Mouse (Mus musculus) heart, embryonic 16.5 days (tissue): ENCODE data around the gene Sgsm2. TPM values are rescaled to one million over a fixed set of nuclear protein-coding genes. Genes with fewer than 3 reads are reported as not detected.

Experiments
- ATAC-seq: fragments of 200-750 bp; cut with Nextera tagmentation; replicated peaks from 2 replicates; pipeline ENCODE4 v1.8.0; 2017; ENCODE audit warnings: moderate number of reproducible peaks; ENCODE audit not compliant: insufficient read depth, low FRiP score; ENCODE audit errors: extremely low read depth
- H3K27ac ChIP-seq: fragments of 300-500 bp; sonication (generic); 2 replicates; pipeline ENCODE4 v1.5.1; 2014; ENCODE audit warnings: mild to moderate bottlenecking, low read length, control low read depth, moderate library complexity
- H3K27me3 ChIP-seq: fragments of 300-500 bp; sonication (generic); 2 replicates; pipeline ENCODE4 v1.6.1; 2014; ENCODE audit warnings: low read length, mixed read lengths; ENCODE audit not compliant: control insufficient read depth, insufficient read depth
- H3K36me3 ChIP-seq: fragments of 300-500 bp; sonication (generic); 2 replicates; pipeline ENCODE4 v1.6.1; 2014; ENCODE audit not compliant: control insufficient read depth, insufficient read depth
- H3K4me1 ChIP-seq: fragments of 300-500 bp; sonication (generic); 2 replicates; pipeline ENCODE4 v1.6.1; 2014; ENCODE audit warnings: low read length, mixed read lengths; ENCODE audit not compliant: control insufficient read depth, insufficient read depth
- H3K4me2 ChIP-seq: fragments of 300-500 bp; sonication (generic); 2 replicates; pipeline ENCODE4 v1.6.1; 2014; ENCODE audit warnings: low read depth, mild to moderate bottlenecking, control low read depth, low read length
- H3K4me3 ChIP-seq: fragments of 300-500 bp; sonication (generic); 2 replicates; pipeline ENCODE4 v1.5.1; 2014; ENCODE audit warnings: mild to moderate bottlenecking, control low read depth, low read length
- H3K9ac ChIP-seq: fragments of 300-500 bp; sonication (generic); 2 replicates; pipeline ENCODE4 v1.6.1; 2014; ENCODE audit warnings: low read length, control low read depth
- H3K9me3 ChIP-seq: fragments of 300-500 bp; sonication (generic); replicated peaks from 2 replicates; pipeline ENCODE4 v1.6.1; 2016; ENCODE audit warnings: low read length; ENCODE audit not compliant: control insufficient read depth
- WGBS: fragments of 180-500 bp; shearing (Covaris S2); extraction: QIAGEN DNeasy Blood & Tissue Kit; methylation state at CpG from one replicate; pipeline ENCODE4 v1.1.7; 2014; 5-methylcytosine and 5-hydroxymethylcytosine counted together
- polyA plus RNA-seq: library from polyadenylated mRNA; unstranded; fragments of >200 nt; fragmentation: Nextera tagmentation; extraction: Ambion mirVana; gene quantifications from 2 replicates; pipeline ENCODE4 v1.2.1, GENCODE M21; 2015

Gene Sgsm2
- polyA plus RNA-seq, 1 experiment from 2014 or later, result 4.7 TPM

DNA sequence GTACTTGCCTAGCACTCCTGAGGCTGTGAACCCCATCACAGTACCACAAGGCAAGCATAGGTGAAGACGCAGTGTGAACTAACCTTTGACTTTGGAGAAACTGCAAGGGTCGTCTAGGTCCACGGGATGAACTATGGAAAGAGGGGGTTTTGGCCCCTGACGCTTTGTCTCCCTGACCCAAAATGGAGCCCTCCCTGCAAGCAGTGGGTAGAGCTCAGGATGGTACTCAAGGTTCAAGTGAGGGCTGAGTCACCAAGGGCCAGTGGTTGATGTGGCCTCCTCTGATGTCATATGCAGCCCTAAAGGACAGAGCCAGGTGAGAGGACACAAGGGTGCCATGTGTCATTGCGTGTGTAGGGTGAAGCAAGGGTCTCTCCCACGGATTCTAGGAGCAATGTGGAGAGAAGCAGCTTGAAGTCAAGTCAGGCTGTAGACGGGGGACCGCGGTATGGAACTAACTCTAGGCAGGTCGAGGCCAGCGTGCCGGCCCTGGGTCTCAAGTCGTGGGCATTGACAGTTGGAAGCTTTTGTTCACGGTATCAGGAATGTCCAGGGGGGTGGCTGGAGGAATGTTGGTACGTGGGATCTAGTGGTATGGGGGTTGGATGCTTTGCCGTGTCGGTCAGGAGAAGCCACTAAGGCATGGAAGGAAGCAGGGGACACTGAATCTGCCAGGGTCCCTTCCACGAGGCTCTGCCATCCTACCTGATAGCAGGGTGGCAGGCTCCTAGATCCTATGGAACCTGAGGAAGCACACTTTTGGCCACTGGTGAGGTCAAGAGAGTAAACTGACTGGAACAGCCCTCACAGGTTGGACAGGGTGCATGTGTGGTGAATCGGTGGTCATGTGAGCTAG is 56.8 kb downstream of the Sgsm2 start:
- no peak overlapping the region for H3K9ac ChIP-seq
- H3K27ac ChIP-seq, result no peak overlapping the region; the same call in 1 of the 2 replicates
- H3K4me1 ChIP-seq, result peaks cover 26% of the 10 kb centered on the region
- peaks cover 11% of the 10 kb centered on the region for H3K36me3 ChIP-seq
- ATAC-seq, result no peak
- H3K27me3 ChIP-seq, result no peaks in the 10 kb centered on the region
- H3K9me3 ChIP-seq, result no peaks in the 10 kb centered on the region
- WGBS, result 85% methylated on average over 19 of the region's 19 CpGs
- H3K4me3 ChIP-seq, result no peak overlapping the region
- no peak overlapping the region for H3K4me2 ChIP-seq

DNA sequence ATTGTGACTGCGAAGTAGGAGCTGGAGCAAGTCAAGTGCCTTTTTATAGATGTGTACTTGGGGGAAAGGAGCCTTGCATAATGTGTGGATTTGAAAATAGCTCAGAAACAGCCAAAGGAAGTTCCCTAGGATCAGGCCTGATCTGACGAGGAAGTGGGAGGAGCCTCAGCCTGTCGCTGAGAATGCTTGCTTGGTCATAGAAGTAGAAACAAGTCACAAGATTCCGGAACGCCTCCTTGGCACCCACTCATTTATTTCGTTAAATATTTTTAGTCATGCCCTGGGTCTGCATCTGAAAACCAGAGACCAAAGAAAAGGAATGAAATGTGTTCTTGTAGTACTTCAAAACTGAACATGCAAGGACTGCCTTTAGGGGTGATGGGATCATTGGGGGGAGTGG is 57.9 kb downstream of the Sgsm2 start:
- no peak for ATAC-seq
- H3K4me1 ChIP-seq, result peaks cover 37% of the 10 kb centered on the region

DNA sequence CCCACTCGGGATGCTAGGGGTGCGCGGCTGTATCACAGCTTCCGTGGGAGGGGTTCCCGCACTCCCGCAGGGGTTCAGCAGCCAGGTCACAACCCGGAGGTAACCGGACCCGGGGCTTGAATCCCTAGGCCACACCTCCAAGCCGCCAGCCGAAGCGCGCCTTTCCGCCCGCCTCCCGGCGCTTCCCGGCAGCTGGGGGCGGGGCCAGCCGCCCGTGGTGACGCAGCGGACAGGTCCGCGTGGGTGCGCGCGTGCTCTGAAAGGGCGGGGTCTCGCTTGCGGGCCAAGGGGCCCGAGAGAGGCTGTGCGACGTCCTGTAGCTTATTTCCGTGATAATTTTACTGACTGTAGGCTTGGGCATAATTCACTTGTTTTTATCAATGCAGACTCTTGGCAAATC is 58.4 kb downstream of the Sgsm2 start:
- Histone ChIP-seq H3K4me2 (peak overlapping the region; percentile 76), H3K27ac (peak overlapping the region; percentile 93), H3K9ac (peak overlapping the region; percentile 69), H3K27me3 (no peaks in the 10 kb centered on the region), H3K4me3 (peak overlapping the region; percentile 55), H3K4me1 (peaks cover 40% of the 10 kb centered on the region), H3K9me3 (no peaks in the 10 kb centered on the region), H3K36me3 (peaks cover 11% of the 10 kb centered on the region)
- ATAC-seq, result peak; percentile 80
- WGBS, result under 1% methylated on average over 35 of the region's 35 CpGs

More for the DNA sequence above, 57.9 kb downstream of the Sgsm2 start:
- H3K4me2 ChIP-seq, result peak overlapping the region; percentile 76
- no peaks in the 10 kb centered on the region for H3K27me3 ChIP-seq
- peak overlapping the region; percentile 69 for H3K9ac ChIP-seq
- H3K9me3 ChIP-seq, result no peaks in the 10 kb centered on the region
- H3K4me3 ChIP-seq, result peak overlapping the region; percentile 55
- 23% methylated on average over 6 of the region's 6 CpGs for WGBS
- peaks cover 11% of the 10 kb centered on the region for H3K36me3 ChIP-seq
- H3K27ac ChIP-seq, result peak overlapping the region; percentile 93

DNA sequence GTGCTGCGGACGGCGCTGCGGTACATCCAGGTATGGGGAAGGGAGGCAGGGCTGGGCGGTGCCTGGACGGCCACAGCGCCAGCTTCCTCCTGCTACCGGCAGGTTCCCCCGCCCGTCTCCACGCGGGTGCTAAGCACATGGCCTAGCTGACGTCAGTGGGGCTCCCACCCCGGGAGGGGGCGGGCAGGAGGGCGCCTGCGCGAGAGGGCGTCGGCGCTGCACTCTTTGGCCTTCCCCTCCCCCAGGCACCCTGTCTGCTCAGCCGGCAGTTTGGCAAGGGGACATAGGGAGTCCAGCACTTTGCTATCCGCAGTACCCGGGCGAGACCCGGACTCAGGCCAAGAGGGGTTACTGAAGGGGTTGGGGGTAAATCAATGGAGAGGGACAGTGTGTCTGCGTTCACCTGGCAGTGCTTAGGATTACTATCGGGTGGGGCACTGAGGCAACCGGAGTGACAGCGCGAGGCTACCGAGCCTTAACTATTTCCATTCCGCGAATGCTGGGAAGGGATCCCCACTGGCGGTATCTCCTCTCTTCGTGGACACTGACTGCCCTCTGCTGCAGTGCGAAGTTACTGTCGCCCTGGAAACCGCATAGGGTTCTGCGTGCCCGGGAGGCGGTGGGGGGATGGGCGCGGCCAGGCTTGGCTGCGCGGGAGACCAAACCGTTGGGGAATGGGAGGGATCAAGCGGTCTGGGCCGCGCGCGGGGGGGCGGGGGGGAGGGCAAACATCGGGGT is 59.0 kb downstream of the Sgsm2 start:
- ATAC-seq, result peak; percentile 80
- Histone ChIP-seq H3K4me2 (peak overlapping the region; percentile 76), H3K9ac (peak overlapping the region; percentile 69), H3K27ac (peak overlapping the region; percentile 93), H3K27me3 (no peaks in the 10 kb centered on the region), H3K4me3 (peak overlapping the region; percentile 55), H3K4me1 (peaks cover 40% of the 10 kb centered on the region), H3K36me3 (peaks cover 7% of the 10 kb centered on the region), H3K9me3 (no peaks in the 10 kb centered on the region)
- under 1% methylated on average over 54 of the region's 54 CpGs for WGBS

DNA sequence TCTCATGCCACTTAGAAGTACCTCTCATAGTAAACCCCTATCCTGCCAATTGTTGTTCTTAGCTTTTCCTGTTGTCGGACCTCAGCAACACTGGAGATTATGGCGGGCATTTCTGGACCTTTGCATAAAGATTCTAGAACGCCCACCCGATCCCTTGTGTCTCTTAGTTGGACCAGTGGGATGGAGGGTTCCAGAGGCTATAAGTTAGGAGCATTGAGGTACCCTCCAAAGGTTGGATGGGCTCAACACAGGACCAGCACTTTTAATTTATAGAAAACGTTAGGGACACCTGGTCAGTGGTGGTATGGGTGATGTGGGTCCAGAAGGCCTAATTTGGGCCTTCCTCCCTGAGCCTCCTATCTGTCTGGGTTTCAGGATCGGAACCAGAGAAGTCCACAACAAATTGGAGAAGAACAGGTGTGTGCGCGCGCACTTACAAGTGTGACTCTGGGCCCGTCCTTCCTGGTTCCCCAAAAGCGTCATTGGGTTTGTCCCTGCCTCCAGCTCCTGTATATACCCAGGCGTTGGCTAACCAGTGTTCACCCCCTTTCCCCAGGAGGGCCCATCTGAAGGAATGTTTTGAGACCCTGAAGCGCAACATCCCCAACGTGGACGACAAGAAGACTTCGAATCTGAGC is 59.7 kb downstream of the Sgsm2 start:
- ATAC-seq, result no peak
- H3K4me3 ChIP-seq, result peak overlapping the region; percentile 55
- 47% methylated on average over 16 of the region's 16 CpGs for WGBS
- peaks cover under 1% of the 10 kb centered on the region; the same call in 1 of the 2 replicates for H3K36me3 ChIP-seq
- H3K27ac ChIP-seq, result peak overlapping the region; percentile 93
- H3K27me3 ChIP-seq, result no peaks in the 10 kb centered on the region
- H3K9me3 ChIP-seq, result no peaks in the 10 kb centered on the region
- peak overlapping the region; percentile 76 for H3K4me2 ChIP-seq
- H3K4me1 ChIP-seq, result peaks cover 42% of the 10 kb centered on the region
- peak overlapping the region; percentile 69 for H3K9ac ChIP-seq

DNA sequence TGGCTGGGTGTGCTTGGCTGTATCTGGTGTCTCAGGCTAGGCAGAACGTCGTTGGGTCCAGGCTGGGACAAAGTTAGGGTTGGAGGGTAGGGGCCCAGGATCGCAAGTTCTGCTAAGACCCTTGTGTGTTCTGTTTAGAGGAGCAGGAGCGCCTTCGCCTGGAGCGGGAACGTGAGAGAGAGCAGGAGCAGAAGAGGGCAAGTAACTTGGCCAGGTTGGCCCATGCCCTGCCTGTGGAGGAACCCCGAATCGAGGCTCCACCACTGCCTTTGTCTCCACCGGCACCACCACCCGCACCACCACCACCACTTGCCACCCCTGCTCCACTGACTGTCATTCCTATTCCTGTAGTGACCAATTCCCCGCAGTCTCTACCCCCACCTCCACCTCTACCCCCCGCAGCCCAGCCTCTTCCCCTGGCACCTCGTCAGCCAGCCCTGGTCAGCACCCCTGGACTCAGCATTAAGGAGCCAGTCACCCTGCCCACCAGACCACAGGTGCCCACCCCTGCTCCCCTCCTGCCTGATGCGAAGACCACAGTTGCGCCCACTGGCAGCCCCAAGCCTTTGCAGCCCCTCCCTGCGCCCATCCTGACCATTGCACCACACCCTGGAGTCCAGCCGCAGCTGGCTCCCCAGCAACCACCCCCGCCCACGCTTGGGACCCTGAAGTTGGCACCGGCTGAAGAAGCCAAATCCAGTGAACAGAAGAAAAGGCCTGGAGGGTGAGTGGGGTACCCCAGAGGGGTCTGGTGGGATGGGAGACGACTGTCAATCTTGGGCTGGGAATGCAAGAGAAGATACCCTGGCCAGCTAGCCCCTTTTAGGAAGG is 60.4 kb downstream of the Sgsm2 start:
- ATAC-seq, result no peak
- H3K4me1 ChIP-seq, result peaks cover 42% of the 10 kb centered on the region
- no peak overlapping the region for H3K9ac ChIP-seq
- H3K27ac ChIP-seq, result no peak overlapping the region
- no peak overlapping the region for H3K4me2 ChIP-seq
- H3K9me3 ChIP-seq, result no peaks in the 10 kb centered on the region
- H3K4me3 ChIP-seq, result no peak overlapping the region
- H3K36me3 ChIP-seq, result no peaks in the 10 kb centered on the region
- H3K27me3 ChIP-seq, result no peaks in the 10 kb centered on the region
- 89% methylated on average over 22 of the region's 22 CpGs for WGBS

DNA sequence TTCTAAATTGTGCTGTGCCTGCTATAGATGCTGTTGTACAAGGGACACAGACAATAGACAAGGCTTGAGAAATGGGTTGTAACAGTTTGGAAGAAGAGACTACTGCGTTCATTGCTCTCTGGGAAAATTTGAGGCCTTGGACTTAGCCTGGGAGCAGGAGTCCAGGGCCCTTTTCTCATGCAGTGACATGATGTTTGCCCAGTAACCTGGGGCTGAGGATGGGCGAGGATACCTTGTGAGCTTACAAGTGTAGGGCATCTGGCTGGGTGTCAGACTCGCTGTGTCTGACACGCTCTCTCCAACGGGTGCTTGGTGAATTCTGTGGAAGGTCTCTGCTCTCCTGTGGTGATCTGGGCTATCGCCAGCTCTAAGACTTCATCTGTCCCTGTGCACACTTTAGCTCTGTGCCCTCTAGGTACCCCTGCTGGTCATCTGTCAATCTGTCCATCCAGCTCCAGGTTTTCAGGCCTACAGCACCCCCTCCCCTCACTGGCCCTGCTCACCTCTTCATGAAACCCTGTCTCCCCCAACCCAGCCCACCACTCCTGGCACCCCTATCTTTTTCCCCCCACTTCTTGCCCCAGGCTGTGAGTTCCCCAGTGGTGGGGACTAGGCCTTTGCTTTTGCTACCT is 61.2 kb downstream of the Sgsm2 start:
- WGBS, result 85% methylated on average over 6 of the region's 6 CpGs
- peaks cover 41% of the 10 kb centered on the region for H3K4me1 ChIP-seq

DNA sequence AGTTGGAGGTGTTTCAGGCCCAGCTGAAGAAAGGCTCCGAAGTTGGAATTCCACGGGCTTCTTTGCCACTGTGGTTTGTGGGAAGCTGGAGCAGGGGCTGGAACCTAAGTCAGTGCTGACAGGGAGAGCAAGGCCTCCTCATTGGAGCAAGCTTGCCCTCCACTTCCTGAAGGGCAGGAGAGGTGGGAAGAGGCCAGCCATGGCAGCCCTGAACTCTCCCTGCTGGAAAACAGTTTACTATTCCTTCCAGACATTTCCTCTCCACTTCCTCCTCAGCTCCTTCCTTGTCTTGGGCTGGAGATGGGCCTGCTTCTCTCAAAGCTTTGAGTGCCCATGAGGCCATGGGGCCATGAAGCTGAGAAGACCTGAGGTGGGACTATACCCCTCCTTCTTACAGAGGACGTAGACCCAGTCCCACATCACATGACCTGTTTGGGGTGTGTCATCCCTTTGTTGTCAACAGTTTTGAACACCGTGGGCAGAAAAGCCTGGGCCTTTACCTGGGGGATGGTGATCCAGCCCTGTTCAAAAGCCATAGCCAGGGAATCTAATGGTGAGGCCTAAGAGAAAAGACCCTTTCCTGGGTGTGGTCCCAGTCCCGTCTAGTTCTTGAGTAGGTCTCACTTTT is 62.1 kb downstream of the Sgsm2 start:
- H3K36me3 ChIP-seq, result no peaks in the 10 kb centered on the region
- ATAC-seq, result no peak
- no peaks in the 10 kb centered on the region for H3K9me3 ChIP-seq
- H3K27ac ChIP-seq, result peak overlapping the region; percentile 99
- H3K27me3 ChIP-seq, result no peaks in the 10 kb centered on the region
- 39% methylated on average over 5 of the region's 5 CpGs for WGBS
- no peak overlapping the region for H3K4me2 ChIP-seq
- peaks cover 40% of the 10 kb centered on the region for H3K4me1 ChIP-seq
- no peak overlapping the region for H3K9ac ChIP-seq
- no peak overlapping the region for H3K4me3 ChIP-seq

More for the DNA sequence above, 61.2 kb downstream of the Sgsm2 start:
- Histone ChIP-seq H3K27ac (no peak overlapping the region), H3K9me3 (no peaks in the 10 kb centered on the region), H3K4me3 (no peak overlapping the region), H3K36me3 (no peaks in the 10 kb centered on the region), H3K9ac (no peak overlapping the region), H3K27me3 (no peaks in the 10 kb centered on the region), H3K4me2 (no peak overlapping the region)
- ATAC-seq, result no peak
